Mouse (Mus musculus) adrenal gland, postnatal 4 days (tissue): ENCODE measurements around the gene Mfsd4b2. TPM values are rescaled to one million over a fixed set of nuclear protein-coding genes. Genes with fewer than 3 reads are reported as not detected.
A peak's percentile ranks its signal among the peaks of the same experiment; 100 is the strongest.
"Not testable (repeated sequence)": the region's sequence is repeated elsewhere in the genome, so short reads cannot be mapped to it uniquely, and the experiment has no call there.

Experiments
- DNase-seq, 2 experiments: peaks; one replicate each; pipeline ENCODE4 v3.0.0; 2021 to 2022; ENCODE audit warnings: low spot score in 2 of 2, mixed read lengths in 2 of 2
- long read RNA-seq, 2 experiments: library from polyadenylated mRNA; stranded (forward); transcript quantifications; one replicate each; pipeline ENCODE4 v2.0.0; 2021
- total RNA-seq, 2 experiments: library from RNA; stranded (reverse); gene quantifications; 2 replicates each; pipeline ENCODE4 v1.2.3; 2021

Gene Mfsd4b2
- total RNA-seq, result under 1 TPM; 0.22 to 0.37 TPM
- long read RNA-seq, experiment 1, result 0 reads
- long read RNA-seq, experiment 2, result 0 reads

- no peak for DNase-seq
Observed at GRCm38 (mm10) chr10:39926616-39927139, at the start of gene Mfsd4b2. Gene Mfsd4b2, minus strand, starts transcription at chr10:39926923.

- no peak for DNase-seq
Observed at GRCm38 (mm10) chr10:39975771-39976170, 49.0 kb upstream of the Mfsd4b2 start.

- no peak for DNase-seq
Observed at GRCm38 (mm10) chr10:39974982-39975381, 48.3 kb upstream of the Mfsd4b2 start.

- DNase-seq, result no peak
Observed at GRCm38 (mm10) chr10:39967512-39967911, 40.8 kb upstream of the Mfsd4b2 start.

GRCm38 (mm10) chr10:39961906-39962305, 35.2 kb upstream of the Mfsd4b2 start:
- DNase-seq, result no peak

GRCm38 (mm10) chr10:39960441-39960822, 33.7 kb upstream of the Mfsd4b2 start:
- DNase-seq, result no peak

GRCm38 (mm10) chr10:39959761-39960440, 33.2 kb upstream of the Mfsd4b2 start, which contains the start of gene Mfsd4b3:
Gene Mfsd4b3, minus strand, starts transcription at chr10:39960153.
- DNase-seq, result peak; percentile 74 to 91

- no peak for DNase-seq
Observed at GRCm38 (mm10) chr10:39958266-39958665, 31.5 kb upstream of the Mfsd4b2 start.

GRCm38 (mm10) chr10:39956340-39956878, 29.7 kb upstream of the Mfsd4b2 start:
- no peak for DNase-seq

GRCm38 (mm10) chr10:39955163-39955562, 28.4 kb upstream of the Mfsd4b2 start:
- DNase-seq, result no peak

- no peak for DNase-seq
Observed at GRCm38 (mm10) chr10:39949377-39949954, 22.7 kb upstream of the Mfsd4b2 start.

GRCm38 (mm10) chr10:39947195-39947594, 20.5 kb upstream of the Mfsd4b2 start:
- DNase-seq, result not testable (repeated sequence)

- no peak for DNase-seq
Observed at GRCm38 (mm10) chr10:39936553-39936952, 9.8 kb upstream of the Mfsd4b2 start.

- not testable (repeated sequence) for DNase-seq
Observed at GRCm38 (mm10) chr10:39924556-39924955, 2.2 kb downstream of the Mfsd4b2 start.

- DNase-seq, result no peak
Observed at GRCm38 (mm10) chr10:39912616-39913015, 14.1 kb downstream of the Mfsd4b2 start.

- no peak for DNase-seq
Observed at GRCm38 (mm10) chr10:39908768-39909441, 17.8 kb downstream of the Mfsd4b2 start.

GRCm38 (mm10) chr10:39906799-39907658, 19.7 kb downstream of the Mfsd4b2 start:
- DNase-seq, result no peak

- DNase-seq, result no peak
Observed at GRCm38 (mm10) chr10:39904191-39904590, 22.5 kb downstream of the Mfsd4b2 start.

- peak; percentile 49 to 71 for DNase-seq
Observed at GRCm38 (mm10) chr10:39898874-39899371, 27.8 kb downstream of the Mfsd4b2 start, which contains the start of gene Mfsd4b4. Gene Mfsd4b4, minus strand, starts transcription at chr10:39899238.

- no peak for DNase-seq
Observed at GRCm38 (mm10) chr10:39896503-39896902, 30.2 kb downstream of the Mfsd4b2 start.
